Mouse (Mus musculus): ENCODE results near the gene Shtn1.

GRCm38 (mm10) chr19:58933062-58933461 is 142.8 kb downstream of the Shtn1 start:
- TF ChIP-seq FLI1 (IDR thresholded peaks at IDR 0.05; ENCODE audit: low read length) (no peak), GATA1 (IDR thresholded peaks at IDR 0.05; ENCODE audit: borderline replicate concordance, low read length) (no peak)
